ENCODE assay signal across 1 mouse cellular context in the genomic region with DNA sequence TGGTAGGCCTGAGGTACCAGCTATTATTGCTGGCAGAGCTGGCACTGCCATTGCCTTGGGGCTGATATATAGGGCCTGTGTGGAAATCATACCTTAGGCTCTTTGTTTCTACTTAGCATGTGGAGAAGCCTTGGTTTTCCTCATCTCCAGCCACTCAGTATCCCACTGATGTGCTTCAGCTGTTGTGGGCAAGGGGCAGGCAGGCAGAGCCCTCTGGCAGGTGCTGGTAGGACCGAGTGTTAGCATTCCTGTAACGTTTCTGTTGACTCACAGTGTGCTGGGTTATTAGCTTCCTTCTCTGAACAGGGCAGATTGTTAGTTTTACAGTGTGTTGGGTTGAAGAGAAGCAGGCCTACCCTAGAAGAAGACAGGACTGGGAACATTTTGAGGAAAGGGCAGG.
TF ChIP-seq lines count a peak whose summit lies in the region.

No protein-coding gene starts in this region.

TF ChIP-seq in myocyte, 11 proteins besides CTCF, POLR2A, EP300 and RAD21 (continued from another document):
- TF ChIP-seq TCF3 (IDR thresholded peaks at IDR 0.05; ENCODE audit: insufficient read length, low read depth) (peak; percentile 25), MYOD1 (IDR thresholded peaks at IDR 0.05; ENCODE audit: control insufficient read depth in 1 of 3, insufficient read length in 2 of 3, low read depth in 2 of 3) (peak in 2 of 3 experiments; percentile 88), CEBPB (IDR thresholded peaks at IDR 0.05; ENCODE audit: insufficient read depth, poor library complexity, severe bottlenecking) (no peak)
